Mouse (Mus musculus): Measurements from ENCODE around the gene Tas2r119.

Gene Tas2r119

DNA sequence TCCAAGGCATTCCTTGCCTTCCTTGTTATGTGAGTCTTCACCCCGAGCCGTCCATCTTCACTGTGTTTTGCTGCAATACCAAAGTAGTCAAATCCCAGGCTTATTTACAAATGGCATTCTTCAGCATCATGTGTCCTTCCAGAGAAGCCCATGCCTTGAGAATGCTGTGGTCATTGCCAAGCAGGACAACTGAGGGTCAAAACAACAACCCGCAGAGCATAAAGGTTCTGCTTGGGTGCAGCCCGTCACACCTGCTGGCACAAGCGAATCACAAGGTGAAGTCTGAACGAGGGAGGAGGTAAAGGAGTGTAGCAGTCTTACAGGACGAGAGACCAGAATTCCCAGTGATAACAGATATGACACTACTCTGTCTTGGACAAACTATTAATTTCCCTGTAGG, 45.9 kb downstream of the Tas2r119 start:
- no peak for DNase-seq (ENCODE audit: extremely low spot score, low spot score)

DNA sequence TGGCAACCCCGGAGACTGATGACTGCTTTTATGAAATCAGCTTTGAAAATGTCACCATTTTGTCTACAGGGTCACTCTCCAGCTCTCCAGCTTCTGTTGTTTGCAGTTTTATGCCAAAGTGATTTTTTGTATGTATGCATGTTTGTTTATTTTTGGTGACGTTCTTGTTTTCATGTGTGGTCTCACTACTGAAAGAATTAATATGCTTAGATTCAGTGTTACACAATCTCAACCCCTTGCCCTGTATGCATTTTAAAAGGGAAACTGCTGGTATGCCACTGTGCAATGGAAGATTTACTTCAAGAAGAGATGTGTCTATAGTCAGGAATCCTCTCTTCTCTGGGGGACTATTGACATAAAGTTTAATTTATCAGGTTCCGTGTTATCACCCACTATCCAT, 48.3 kb downstream of the Tas2r119 start:
- DNase-seq (ENCODE audit: extremely low spot score, low spot score), result no peak

DNA sequence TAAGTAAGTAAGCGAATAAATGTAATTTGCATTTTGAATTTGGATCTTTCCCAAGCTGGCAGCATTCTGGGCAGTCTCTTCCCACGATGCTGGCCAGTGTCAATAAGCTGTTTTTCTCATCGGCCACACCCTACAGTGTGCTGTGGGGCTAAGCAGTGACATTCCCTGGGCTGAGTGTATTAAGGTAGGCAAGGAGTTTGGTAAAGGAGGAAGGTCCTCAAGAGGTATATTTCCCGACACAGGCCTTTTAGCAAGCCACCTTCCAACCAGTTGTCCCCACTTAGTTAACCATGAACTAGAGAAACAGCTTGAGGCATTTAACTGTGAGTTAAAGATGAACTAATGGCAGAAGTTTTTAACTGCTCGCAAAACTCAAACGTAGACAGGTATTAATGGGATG, 49.3 kb downstream of the Tas2r119 start:
- no peak for DNase-seq (ENCODE audit: extremely low spot score, low spot score)

DNA sequence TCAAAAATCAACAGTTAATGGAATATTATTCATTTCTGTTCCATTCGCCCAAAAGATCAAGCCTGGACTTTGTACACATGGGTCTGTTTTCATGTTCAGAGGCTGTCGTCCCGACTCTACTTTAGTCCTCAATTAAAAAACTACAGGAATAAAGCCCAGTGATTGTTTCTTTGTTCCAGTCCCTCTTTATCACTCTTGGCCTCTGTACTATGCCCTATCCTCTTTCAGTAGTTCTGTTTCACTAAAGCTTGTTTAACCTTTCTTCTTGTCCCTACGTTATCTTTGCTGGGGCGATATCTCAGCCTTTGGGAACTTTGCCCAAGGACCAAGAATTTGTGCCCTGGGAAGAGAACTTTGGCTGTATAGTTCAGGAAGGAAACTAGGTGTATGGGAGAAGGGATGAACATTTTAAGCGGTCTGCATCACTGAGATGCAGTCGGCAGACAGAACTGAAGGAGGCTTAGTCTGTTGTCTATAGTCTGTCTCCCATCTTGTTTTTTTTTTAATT, 49.9 kb downstream of the Tas2r119 start:
- no peak for DNase-seq (ENCODE audit: extremely low spot score, low spot score)
